Mouse (Mus musculus): Measurements from ENCODE around the gene Plcb4. TPM values are rescaled to one million over a fixed set of nuclear protein-coding genes. Genes with fewer than 3 reads are reported as not detected.

Gene Plcb4
- total RNA-seq, 2 experiments from 2014 or later, result 32.5 to 51.6 TPM

- no peak for DNase-seq
These were observed 149.5 kb downstream of the Plcb4 start for GRCm38 (mm10) chr2:135808342-135808741.

GRCm38 (mm10) chr2:135810841-135811240, 152.0 kb downstream of the Plcb4 start:
- DNase-seq, result peak; percentile 73

- peak; percentile 16 to 33 for DNase-seq
These were observed 152.8 kb downstream of the Plcb4 start for GRCm38 (mm10) chr2:135811453-135812101.

- DNase-seq, result no peak
These were observed 154.0 kb downstream of the Plcb4 start for GRCm38 (mm10) chr2:135812701-135813246.

GRCm38 (mm10) chr2:135820691-135821090, 161.9 kb downstream of the Plcb4 start:
- no peak for DNase-seq

- no peak for DNase-seq
These were observed 164.9 kb downstream of the Plcb4 start for GRCm38 (mm10) chr2:135823690-135824089.

GRCm38 (mm10) chr2:135824757-135825156, 165.9 kb downstream of the Plcb4 start:
- no peak for DNase-seq

GRCm38 (mm10) chr2:135825645-135826044, 166.8 kb downstream of the Plcb4 start:
- no peak for DNase-seq

GRCm38 (mm10) chr2:135826616-135827360, 168.0 kb downstream of the Plcb4 start:
- no peak for DNase-seq

GRCm38 (mm10) chr2:135828446-135828845, 169.6 kb downstream of the Plcb4 start:
- no peak for DNase-seq

- DNase-seq, result no peak
These were observed 174.9 kb downstream of the Plcb4 start for GRCm38 (mm10) chr2:135833743-135834142.

- DNase-seq, result no peak
These were observed 175.6 kb downstream of the Plcb4 start for GRCm38 (mm10) chr2:135834435-135834834.

GRCm38 (mm10) chr2:135835911-135836310, 177.1 kb downstream of the Plcb4 start:
- no peak for DNase-seq

GRCm38 (mm10) chr2:135836426-135836825, 177.6 kb downstream of the Plcb4 start:
- DNase-seq, result no peak

- DNase-seq, result no peak
These were observed 178.9 kb downstream of the Plcb4 start for GRCm38 (mm10) chr2:135837730-135838129.

GRCm38 (mm10) chr2:135838135-135838534, 179.3 kb downstream of the Plcb4 start:
- no peak for DNase-seq

GRCm38 (mm10) chr2:135838651-135839286, 180.0 kb downstream of the Plcb4 start:
- DNase-seq, result no peak

GRCm38 (mm10) chr2:135843721-135844120, 184.9 kb downstream of the Plcb4 start:
- DNase-seq, result no peak

- no peak for DNase-seq
These were observed 188.1 kb downstream of the Plcb4 start for GRCm38 (mm10) chr2:135846903-135847302.

GRCm38 (mm10) chr2:135847738-135848137, 188.9 kb downstream of the Plcb4 start:
- no peak for DNase-seq

- no peak for DNase-seq
These were observed 189.4 kb downstream of the Plcb4 start for GRCm38 (mm10) chr2:135848169-135848568.

- no peak for DNase-seq
These were observed 193.2 kb downstream of the Plcb4 start for GRCm38 (mm10) chr2:135851964-135852363.

GRCm38 (mm10) chr2:135853085-135853484, 194.3 kb downstream of the Plcb4 start:
- peak in 1 of 2 experiments; percentile 24 for DNase-seq

Data from adrenal gland, postnatal 36 days (tissue).